Mouse (Mus musculus): Measurements from ENCODE around the gene Jun. TPM values are rescaled to one million over a fixed set of nuclear protein-coding genes. Genes with fewer than 3 reads are reported as not detected.

Jun gene
- 100 to 1,000 TPM; 139 to 254 TPM for polyA plus RNA-seq (2017; shearing (Covaris generic))

GRCm38 (mm10) chr4:95052025-95052899 is at the start of gene Jun:
TSS of gene Jun (minus strand) at chr4:95052222.

Other genes starting within 250 kb of the Jun start
- gene Eqtn, start 123.4 kb downstream of the Jun start, polyA plus RNA-seq (2017; shearing (Covaris generic)) = under 1 TPM in 1 of 2 experiments, not detected in 1; 0.27 TPM
- 10 to 100 TPM; 44.3 to 52.0 TPM for gene Mysm1, start 73.1 kb downstream of the Jun start, polyA plus RNA-seq (2017; shearing (Covaris generic))

Data from inflammation-experienced regulatory T-cells (primary cell).